Mouse (Mus musculus) embryo, embryonic 11.5 days (tissue): Measurements from ENCODE around the gene Itga2.
A peak's percentile ranks its signal among the peaks of the same experiment; 100 is the strongest.

Source experiments
- DNase-seq: peaks from one replicate; pipeline ENCODE4 v3.0.0-alpha.2; 2012; ENCODE audit warnings: low read depth, low spot score

Itga2 gene

DNA sequence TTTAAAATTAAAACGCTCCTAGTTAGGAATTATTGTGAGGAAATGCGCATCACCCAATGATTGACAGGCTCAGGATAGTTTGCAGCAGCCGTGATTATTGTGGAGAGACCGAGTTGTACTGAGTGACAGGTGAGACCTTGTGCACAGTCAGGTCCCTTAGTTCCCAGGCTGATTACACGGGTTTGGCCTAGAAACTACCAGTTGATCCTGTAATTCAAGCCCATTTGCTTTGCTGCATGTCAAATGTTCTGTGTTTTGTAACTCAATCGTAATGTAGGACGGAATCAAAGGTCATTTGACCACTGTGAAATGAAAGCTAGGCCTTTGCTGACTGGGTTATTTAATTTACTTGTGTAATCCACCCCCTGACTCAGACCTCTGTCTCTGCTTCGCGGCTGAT, 113.4 kb downstream of the Itga2 start:
- DNase-seq: no peak

GRCm38 (mm10) chr13:114817751-114818360, 114.0 kb downstream of the Itga2 start, which contains the start of gene Mocs2:
Mocs2 (plus strand) TSS chr13:114818236.
- peak; percentile 89 for DNase-seq

DNA sequence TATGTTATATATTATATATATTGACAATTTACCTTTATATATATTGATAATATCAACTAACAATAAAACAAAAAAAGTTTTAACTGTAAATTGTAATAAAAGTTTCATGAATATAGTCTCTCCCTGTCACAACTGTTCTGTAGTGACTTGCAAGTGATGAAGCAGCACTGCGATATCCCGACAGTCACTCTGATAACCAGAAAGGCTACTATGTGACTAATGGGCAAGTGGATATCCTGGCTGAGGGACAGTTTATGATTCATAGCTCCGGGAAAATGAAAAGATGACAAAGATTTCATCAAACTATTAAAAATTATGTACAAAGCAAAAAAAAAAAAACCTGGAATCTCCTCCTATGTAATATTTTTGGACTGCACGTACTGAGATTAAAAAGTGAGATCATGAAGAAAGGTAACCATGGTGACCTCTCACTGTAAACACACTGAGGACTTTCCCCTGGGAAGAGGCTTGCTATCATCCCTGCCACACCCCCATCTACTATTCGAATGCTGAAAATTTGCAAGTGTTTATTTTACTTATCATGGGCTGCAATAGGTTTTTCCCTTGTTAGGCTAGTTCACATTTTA, 122.2 kb downstream of the Itga2 start:
- no peak for DNase-seq

DNA sequence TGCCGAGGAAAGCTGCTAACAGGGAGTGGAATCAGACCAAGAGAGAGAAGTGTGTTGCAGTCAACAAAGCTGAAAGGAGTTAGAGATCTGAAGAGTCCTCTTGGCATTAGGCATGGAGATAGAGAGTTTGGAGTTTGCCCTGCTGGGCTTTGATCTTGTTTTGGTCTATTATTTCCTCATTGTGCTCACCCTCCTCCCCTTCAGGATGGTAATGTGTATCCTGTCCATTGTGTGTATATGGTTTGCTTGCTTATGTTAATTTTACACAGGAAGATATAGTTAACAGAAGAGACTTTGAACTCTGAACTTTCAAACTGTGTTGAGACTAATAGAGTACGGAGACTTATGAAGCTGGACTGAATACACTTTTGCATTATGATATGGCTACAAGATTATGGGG, 128.9 kb downstream of the Itga2 start:
- no peak for DNase-seq

GRCm38 (mm10) chr13:114801857-114802256, 130.0 kb downstream of the Itga2 start:
- no peak for DNase-seq

DNA sequence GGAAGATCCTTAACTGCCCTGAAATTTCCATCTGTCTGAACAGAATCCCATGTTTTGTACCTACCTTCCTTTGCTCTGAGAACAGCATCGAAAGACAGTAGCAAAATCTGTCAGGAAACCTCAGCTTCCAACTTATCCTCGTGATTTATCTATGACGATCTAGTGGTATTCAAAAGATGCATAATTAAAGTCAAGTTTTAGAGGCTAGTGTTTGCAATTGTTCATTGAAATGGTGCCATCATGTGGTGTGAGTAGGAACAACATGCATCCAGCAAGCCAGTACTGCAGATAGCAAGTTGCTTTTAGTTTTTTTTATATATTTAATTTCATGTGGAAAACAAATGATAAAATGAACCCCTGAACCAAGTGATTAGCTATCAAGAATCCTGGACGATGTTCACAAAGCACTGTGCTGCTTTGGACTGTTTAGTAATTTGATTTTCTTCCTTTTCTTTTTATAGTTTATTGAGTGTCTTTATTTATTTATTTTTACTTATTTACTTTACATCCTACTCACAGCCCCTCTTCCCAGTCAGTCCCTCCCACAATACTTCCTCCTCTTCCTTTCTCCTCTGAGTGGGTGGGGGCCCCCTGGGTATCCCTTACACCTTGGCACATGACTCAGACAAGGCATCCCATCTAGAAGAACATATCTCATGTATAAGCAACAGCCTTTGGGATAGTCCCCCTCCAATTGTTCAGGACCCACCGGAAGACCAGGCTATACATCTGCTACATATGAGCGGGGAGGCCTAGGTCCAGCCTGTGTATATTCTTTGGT, 138.5 kb downstream of the Itga2 start:
- DNase-seq: peak; percentile 35

DNA sequence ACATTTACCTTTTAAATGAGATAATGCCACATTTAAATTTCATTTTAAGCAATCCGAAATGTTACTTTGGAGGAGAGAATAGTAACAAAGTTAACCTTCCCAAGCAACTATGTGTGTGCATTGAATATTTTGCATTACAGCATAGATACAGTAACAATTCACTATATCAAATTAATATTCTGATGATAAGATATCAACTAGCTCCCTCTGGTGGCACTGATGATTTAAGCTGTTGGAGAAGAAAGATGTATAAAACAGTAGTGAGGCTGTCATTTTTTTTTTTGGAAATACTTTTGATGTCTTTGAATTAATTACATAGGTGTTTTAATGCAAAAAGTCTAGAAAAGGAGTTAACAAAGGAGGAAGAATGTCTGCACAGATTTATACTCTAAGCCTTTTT, 140.4 kb downstream of the Itga2 start:
- DNase-seq: no peak
